Mouse (Mus musculus): ENCODE measurements around the gene Noc4l. TPM values are rescaled to one million over a fixed set of nuclear protein-coding genes. Genes with fewer than 3 reads are reported as not detected.

Noc4l gene
- total RNA-seq, 1 experiment: 75.0 TPM

DNA sequence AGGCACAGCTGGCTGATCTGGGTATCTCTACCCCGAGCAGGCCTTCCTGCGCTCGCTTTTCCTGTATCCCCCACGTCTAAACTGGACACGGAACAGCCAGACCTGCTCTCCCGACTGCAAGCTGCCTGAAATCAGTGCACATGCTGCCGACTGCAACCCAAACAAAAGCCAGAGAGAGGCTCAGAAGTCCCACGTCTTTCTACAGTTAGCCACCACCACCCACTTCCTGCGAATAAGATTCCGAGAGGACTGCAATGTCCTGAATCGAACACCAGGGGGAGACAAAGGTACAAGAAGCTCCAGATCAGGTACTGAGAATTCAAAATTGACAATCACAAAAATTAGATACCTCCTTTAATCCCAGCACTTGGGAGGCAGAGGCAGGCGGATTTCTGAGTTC, 13.8 kb downstream of the Noc4l start:
- in situ Hi-C loops (cut with MboI; ENCODE audit: low sequenced_read_pairs in 2 of 2, unreplicated experiment in 2 of 2): loop anchor here (5.0 to 10.0 kb wide), 2 partner anchors 282 to 285 kb away; no protein-coding TSS in a partner anchor
- peaks cover 0 to 5% of the 10 kb centered on the region in 2 experiments; a peak in 1 of 4 replicates for H3K4me1 ChIP-seq (ENCODE audit: control insufficient read depth in 2 of 2, insufficient read depth in 2 of 2, low read length in 2 of 2, poor library complexity in 1 of 2)
- H3K36me3 ChIP-seq (ENCODE audit: control insufficient read depth, insufficient read depth, low read length, poor library complexity, severe bottlenecking): no peaks in the 10 kb centered on the region
- H3K27ac ChIP-seq (ENCODE audit: insufficient read depth, low read depth, low read length, poor library complexity, severe bottlenecking): no peak overlapping the region; the same call in 1 of the 2 replicates
- peak; percentile 78 for DNase-seq (ENCODE audit: low read depth, low spot score)
- H3K9me3 ChIP-seq (ENCODE audit: control insufficient read depth, insufficient read depth, low read depth, low read length): peaks cover 1% of the 10 kb centered on the region; the same call in 1 of the 2 replicates
- TF ChIP-seq ZNF384 (IDR thresholded peaks at IDR 0.05; ENCODE audit: low read depth, low read length) (no peak), CHD2 (IDR thresholded peaks at IDR 0.05; ENCODE audit: low read depth, low read length) (no peak), ZC3H11A (IDR thresholded peaks at IDR 0.05; ENCODE audit: borderline replicate concordance, low read depth, low read length) (peak; percentile 79), HCFC1 (IDR thresholded peaks at IDR 0.05; ENCODE audit: borderline replicate concordance, insufficient read depth, low read length) (no peak)
- peak overlapping the region; percentile 43 to 66 for H3K4me3 ChIP-seq (ENCODE audit: insufficient read depth in 1 of 2, low read depth in 1 of 2, low read length in 2 of 2, poor library complexity in 1 of 2, severe bottlenecking in 1 of 2)
- H3K9ac ChIP-seq (ENCODE audit: insufficient read depth, low read depth, low read length, poor library complexity, severe bottlenecking): peak overlapping the region; percentile 63

DNA sequence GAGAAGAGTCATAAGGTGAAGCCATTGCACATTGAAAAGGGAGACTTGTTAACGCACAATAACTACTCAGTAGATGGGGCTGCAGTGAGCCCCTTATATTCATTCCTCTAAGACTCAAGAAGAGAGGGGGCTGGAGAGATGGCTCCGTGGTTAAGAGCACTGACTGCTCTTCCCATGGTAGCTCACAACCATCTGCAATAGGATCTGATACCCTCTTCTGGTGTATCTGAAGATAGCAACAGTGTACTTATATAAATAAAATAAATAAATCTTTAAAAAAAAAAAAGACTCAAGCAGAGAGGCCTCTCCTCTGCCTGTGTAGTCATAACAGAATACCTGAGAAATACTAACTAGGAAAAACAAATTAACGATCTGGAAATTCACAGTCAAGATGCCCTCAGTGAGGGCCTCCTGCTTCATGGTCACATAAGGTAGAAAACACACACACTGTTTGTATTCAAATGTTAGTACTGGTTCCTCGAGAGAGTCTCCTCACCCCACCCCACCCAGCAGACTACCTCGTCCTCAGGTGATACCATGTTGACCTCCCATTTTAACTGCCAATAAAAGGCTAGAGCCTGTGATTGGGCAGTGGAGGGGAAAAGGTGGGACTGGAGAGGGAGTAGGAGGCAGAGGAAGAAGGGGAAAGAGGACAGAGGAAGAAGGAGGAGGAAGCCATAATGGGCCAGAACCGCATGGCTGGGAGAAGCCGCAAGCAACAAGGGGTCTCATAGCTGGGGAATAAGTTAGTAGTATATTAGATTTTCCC, 14.7 kb downstream of the Noc4l start:
- peak overlapping the region; percentile 43 to 66; a peak in 3 of 4 replicates for H3K4me3 ChIP-seq (ENCODE audit: insufficient read depth in 1 of 2, low read depth in 1 of 2, low read length in 2 of 2, poor library complexity in 1 of 2, severe bottlenecking in 1 of 2)
- in situ Hi-C loops (cut with MboI; ENCODE audit: low sequenced_read_pairs in 2 of 2, unreplicated experiment in 2 of 2): loop anchor here (5.0 to 10.0 kb wide), 2 partner anchors 281 to 284 kb away; no protein-coding TSS in a partner anchor
- H3K36me3 ChIP-seq (ENCODE audit: control insufficient read depth, insufficient read depth, low read length, poor library complexity, severe bottlenecking): no peaks in the 10 kb centered on the region
- no peak overlapping the region; the same call in 1 of the 2 replicates for H3K27ac ChIP-seq (ENCODE audit: insufficient read depth, low read depth, low read length, poor library complexity, severe bottlenecking)
- peak overlapping the region; percentile 63; the same call in 1 of the 2 replicates for H3K9ac ChIP-seq (ENCODE audit: insufficient read depth, low read depth, low read length, poor library complexity, severe bottlenecking)
- peaks cover 0 to 5% of the 10 kb centered on the region in 2 experiments; a peak in 1 of 4 replicates for H3K4me1 ChIP-seq (ENCODE audit: control insufficient read depth in 2 of 2, insufficient read depth in 2 of 2, low read length in 2 of 2, poor library complexity in 1 of 2)
- TF ChIP-seq CHD2 (IDR thresholded peaks at IDR 0.05; ENCODE audit: low read depth, low read length) (no peak), ZNF384 (IDR thresholded peaks at IDR 0.05; ENCODE audit: low read depth, low read length) (no peak), ZC3H11A (IDR thresholded peaks at IDR 0.05; ENCODE audit: borderline replicate concordance, low read depth, low read length) (no peak), MAFK (IDR thresholded peaks at IDR 0.05; ENCODE audit: insufficient read depth, low read depth, low read length) (no peak), HCFC1 (IDR thresholded peaks at IDR 0.05; ENCODE audit: borderline replicate concordance, insufficient read depth, low read length) (no peak)
- no peaks in the 10 kb centered on the region; the same call in 1 of the 2 replicates for H3K9me3 ChIP-seq (ENCODE audit: control insufficient read depth, insufficient read depth, low read depth, low read length)
- DNase-seq (ENCODE audit: low read depth, low spot score): no peak

DNA sequence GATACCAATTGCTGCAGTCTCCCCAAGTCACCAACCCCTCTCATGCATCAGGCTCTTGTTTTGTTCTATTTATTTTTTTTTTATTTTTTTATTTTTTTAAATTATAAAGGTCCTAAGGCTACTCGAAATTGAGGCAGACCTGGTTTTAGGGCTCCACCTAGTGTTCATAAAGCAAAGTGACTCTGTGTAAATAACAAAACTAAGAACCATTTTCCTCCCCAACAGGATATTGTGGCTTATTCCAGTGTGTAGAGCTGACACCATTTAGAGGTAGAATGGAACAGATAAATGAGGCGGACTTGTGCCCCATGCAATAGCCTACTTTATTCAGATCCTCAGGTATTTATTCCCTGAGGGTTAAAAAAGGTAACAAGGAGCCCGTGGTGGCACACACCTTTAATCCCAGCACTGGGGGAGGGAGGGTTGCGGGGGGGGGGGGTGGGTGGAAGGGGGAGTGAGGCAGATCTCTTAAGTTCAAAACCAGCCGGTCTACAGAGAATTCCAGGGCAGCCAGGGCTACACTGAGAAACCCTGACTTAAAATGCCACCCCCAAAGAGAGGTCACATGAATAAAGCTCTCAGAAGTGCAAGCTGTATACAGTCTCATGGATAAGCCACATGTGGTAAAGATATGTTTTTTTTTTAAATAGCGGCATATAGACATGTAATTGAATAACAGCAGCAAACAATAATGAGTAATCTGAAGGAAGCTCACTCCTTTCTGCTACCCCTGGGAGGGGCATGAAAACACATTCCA, 17.1 kb downstream of the Noc4l start:
- H3K9me3 ChIP-seq (ENCODE audit: control insufficient read depth, insufficient read depth, low read depth, low read length): no peaks in the 10 kb centered on the region
- DNase-seq (ENCODE audit: low read depth, low spot score): peak; percentile 37
- H3K4me1 ChIP-seq (ENCODE audit: control insufficient read depth in 2 of 2, insufficient read depth in 2 of 2, low read length in 2 of 2, poor library complexity in 1 of 2): peaks cover 0 to 5% of the 10 kb centered on the region in 2 experiments; a peak in 1 of 4 replicates
- TF ChIP-seq ZC3H11A (IDR thresholded peaks at IDR 0.05; ENCODE audit: borderline replicate concordance, low read depth, low read length): peak; percentile 80
- TF ChIP-seq ZNF384 (IDR thresholded peaks at IDR 0.05; ENCODE audit: low read depth, low read length): peak; percentile 89
- no peak for TF ChIP-seq HCFC1 (IDR thresholded peaks at IDR 0.05; ENCODE audit: borderline replicate concordance, insufficient read depth, low read length)
- no peak overlapping the region for H3K27ac ChIP-seq (ENCODE audit: insufficient read depth, low read depth, low read length, poor library complexity, severe bottlenecking)
- in situ Hi-C loops (cut with MboI; ENCODE audit: low sequenced_read_pairs in 2 of 2, unreplicated experiment in 2 of 2): loop anchor here (5.0 to 10.0 kb wide), 2 partner anchors 279 to 281 kb away; no protein-coding TSS in a partner anchor
- no peak overlapping the region for H3K4me3 ChIP-seq (ENCODE audit: insufficient read depth in 1 of 2, low read depth in 1 of 2, low read length in 2 of 2, poor library complexity in 1 of 2, severe bottlenecking in 1 of 2)
- H3K36me3 ChIP-seq (ENCODE audit: control insufficient read depth, insufficient read depth, low read length, poor library complexity, severe bottlenecking): no peaks in the 10 kb centered on the region
- no peak overlapping the region for H3K9ac ChIP-seq (ENCODE audit: insufficient read depth, low read depth, low read length, poor library complexity, severe bottlenecking)

DNA sequence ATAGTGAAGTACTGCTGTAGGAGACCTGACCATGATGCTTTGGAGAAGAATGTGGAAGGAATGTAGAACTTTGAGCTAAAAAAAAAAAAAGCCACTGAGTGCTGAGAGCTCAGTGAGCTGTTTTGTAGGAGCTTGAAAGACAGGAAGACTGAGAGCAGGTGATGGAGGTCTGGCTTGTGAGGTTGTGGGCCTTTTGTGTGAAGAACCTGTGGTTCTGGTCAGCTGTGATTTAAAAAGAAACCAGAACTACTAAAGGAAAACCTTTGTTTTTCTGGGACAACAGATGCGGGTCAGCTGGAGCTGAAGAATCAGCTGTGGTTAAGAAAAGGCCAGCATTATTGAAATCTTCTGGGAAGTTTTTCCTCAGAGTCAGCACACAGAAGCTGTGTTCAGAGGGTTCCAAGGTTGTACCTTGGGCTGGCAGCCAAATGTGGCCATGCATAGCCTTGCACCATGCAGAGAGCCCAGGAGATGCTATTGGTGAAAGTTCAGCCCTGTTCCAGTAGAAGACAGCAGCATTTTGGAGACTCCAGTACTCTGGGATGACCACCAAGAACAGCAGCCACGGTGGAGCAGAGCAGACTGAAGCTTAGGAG, 23.6 kb downstream of the Noc4l start:
- in situ Hi-C loops (cut with MboI; ENCODE audit: low sequenced_read_pairs in 2 of 2, unreplicated experiment in 2 of 2): loop anchor here (5.0 to 10.0 kb wide), 2 partner anchors 132 to 275 kb away; no protein-coding TSS in a partner anchor
- H3K4me1 ChIP-seq (ENCODE audit: control insufficient read depth in 2 of 2, insufficient read depth in 2 of 2, low read length in 2 of 2, poor library complexity in 1 of 2): peaks cover 0 to 2% of the 10 kb centered on the region in 2 experiments; a peak in 2 of 4 replicates
- H3K9me3 ChIP-seq (ENCODE audit: control insufficient read depth, insufficient read depth, low read depth, low read length): no peaks in the 10 kb centered on the region
- no peak overlapping the region for H3K9ac ChIP-seq (ENCODE audit: insufficient read depth, low read depth, low read length, poor library complexity, severe bottlenecking)
- H3K36me3 ChIP-seq (ENCODE audit: control insufficient read depth, insufficient read depth, low read length, poor library complexity, severe bottlenecking): no peaks in the 10 kb centered on the region
- H3K27ac ChIP-seq (ENCODE audit: insufficient read depth, low read depth, low read length, poor library complexity, severe bottlenecking): no peak overlapping the region
- TF ChIP-seq ZC3H11A (IDR thresholded peaks at IDR 0.05; ENCODE audit: borderline replicate concordance, low read depth, low read length) (no peak), HCFC1 (IDR thresholded peaks at IDR 0.05; ENCODE audit: borderline replicate concordance, insufficient read depth, low read length) (no peak), ZNF384 (IDR thresholded peaks at IDR 0.05; ENCODE audit: low read depth, low read length) (no peak), MAFK (IDR thresholded peaks at IDR 0.05; ENCODE audit: insufficient read depth, low read depth, low read length) (no peak), CHD2 (IDR thresholded peaks at IDR 0.05; ENCODE audit: low read depth, low read length) (no peak)
- no peak overlapping the region for H3K4me3 ChIP-seq (ENCODE audit: insufficient read depth in 1 of 2, low read depth in 1 of 2, low read length in 2 of 2, poor library complexity in 1 of 2, severe bottlenecking in 1 of 2)
- DNase-seq (ENCODE audit: low read depth, low spot score): no peak
